Mouse (Mus musculus) CH12.LX (cell line): ENCODE data around the gene 1110065P20Rik. TPM values are rescaled to one million over a fixed set of nuclear protein-coding genes. Genes with fewer than 3 reads are reported as not detected.

Source experiments
- DNase-seq: peaks from one replicate; pipeline ENCODE4 v3.0.0-alpha.2; 2013; ENCODE audit errors: extremely low read depth
- H3K27ac ChIP-seq: 2 replicates; pipeline ENCODE4 v1.5.1; 2012; ENCODE audit warnings: low read depth, mild to moderate bottlenecking, control low read depth, moderate library complexity; ENCODE audit not compliant: insufficient read depth
- H3K27me3 ChIP-seq: replicated peaks from 2 replicates; pipeline ENCODE3; 2012; ENCODE audit warnings: inconsistent platforms
- H3K36me3 ChIP-seq, 2 experiments: replicated peaks in 1 of 2; 2 replicates each; pipeline versions ENCODE3 to v1.6.1; 2012; ENCODE audit warnings: inconsistent platforms in 1 of 2, low read length in 1 of 2, mild to moderate bottlenecking in 1 of 2, mixed read lengths in 1 of 2, moderate library complexity in 1 of 2; ENCODE audit not compliant: control insufficient read depth in 1 of 2, insufficient read depth in 1 of 2
- H3K4me1 ChIP-seq, 2 experiments: 2 replicates each; pipeline ENCODE4 v1.6.1; 2012; ENCODE audit warnings: inconsistent platforms in 1 of 2, moderate library complexity in 1 of 2; ENCODE audit not compliant: insufficient read depth in 2 of 2, control insufficient read depth in 1 of 2
- H3K4me2 ChIP-seq: 2 replicates; pipeline ENCODE4 v1.6.1; 2012; ENCODE audit warnings: low read depth, mild to moderate bottlenecking, control low read depth; ENCODE audit not compliant: poor library complexity, insufficient read depth, severe bottlenecking
- H3K4me3 ChIP-seq, 3 experiments: fragments of 150-350 bp in 1 of 3; sonication (generic) in 1 of 3; replicated peaks in 1 of 3; 2 replicates each; pipeline versions ENCODE3 to v1.5.1; 2011 to 2012; ENCODE audit warnings: low read depth in 2 of 3, low read length in 2 of 3, mild to moderate bottlenecking in 2 of 3, moderate library complexity in 2 of 3, control low read depth in 1 of 3, improper control_type of control experiment in 1 of 3, inconsistent platforms in 1 of 3, mixed read lengths in 1 of 3; ENCODE audit not compliant: poor library complexity in 1 of 3
- H3K79me2 ChIP-seq: replicated peaks from 2 replicates; pipeline ENCODE4 v1.6.1; 2012; ENCODE audit warnings: mild to moderate bottlenecking, moderate library complexity; ENCODE audit not compliant: control insufficient read depth, poor library complexity, insufficient read depth, severe bottlenecking; ENCODE audit errors: extremely low read depth
- H3K9ac ChIP-seq: 2 replicates; pipeline ENCODE4 v1.6.1; 2012; ENCODE audit warnings: low read depth, mild to moderate bottlenecking, control low read depth, moderate library complexity; ENCODE audit not compliant: insufficient read depth
- H3K9me3 ChIP-seq: replicated peaks from 2 replicates; pipeline ENCODE3; 2012; ENCODE audit warnings: low read length, inconsistent platforms, mixed read lengths
- CHD1 ChIP-seq: IDR thresholded peaks from 2 replicates; pipeline ENCODE4 v1.6.1; 2012; ENCODE audit warnings: low read depth, low read length, improper control_type of control experiment, inconsistent platforms
- CHD2 ChIP-seq: IDR thresholded peaks from 2 replicates; pipeline ENCODE4 v1.6.1; 2011; ENCODE audit warnings: low read length, improper control_type of control experiment
- CTCF ChIP-seq, 2 experiments: IDR thresholded peaks in 1 of 2; conservative IDR thresholded peaks in 1 of 2; 2 replicates each; pipeline ENCODE4 v1.5.1; 2011 to 2012; ENCODE audit warnings: low read depth in 2 of 2, low read length in 2 of 2, improper control_type of control experiment in 1 of 2, inconsistent platforms in 1 of 2, mild to moderate bottlenecking in 1 of 2, moderate library complexity in 1 of 2
- E2F4 ChIP-seq: IDR thresholded peaks from 2 replicates; pipeline ENCODE4 v1.6.1; 2011; ENCODE audit warnings: low read depth, low read length, improper control_type of control experiment; ENCODE audit not compliant: insufficient replicate concordance
- ELF1 ChIP-seq: IDR thresholded peaks from 2 replicates; pipeline ENCODE4 v1.6.1; 2014; ENCODE audit warnings: low read depth, mild to moderate bottlenecking, inconsistent platforms, low read length, improper control_type of control experiment
- EP300 ChIP-seq: IDR thresholded peaks from 2 replicates; pipeline ENCODE4 v1.6.1; 2011; ENCODE audit warnings: low read length, improper control_type of control experiment
- GABPA ChIP-seq: IDR thresholded peaks from 2 replicates; pipeline ENCODE4 v1.6.1; 2012; ENCODE audit warnings: low read depth, low read length, improper control_type of control experiment, inconsistent platforms; ENCODE audit not compliant: insufficient replicate concordance
- HCFC1 ChIP-seq: IDR thresholded peaks from 2 replicates; pipeline ENCODE4 v1.6.1; 2012; ENCODE audit warnings: low read depth, mild to moderate bottlenecking, inconsistent platforms, low read length, improper control_type of control experiment
- JUN ChIP-seq: IDR thresholded peaks from 2 replicates; pipeline ENCODE4 v1.6.1; 2011; ENCODE audit warnings: low read depth, mild to moderate bottlenecking, low read length, improper control_type of control experiment, moderate library complexity; ENCODE audit not compliant: insufficient read depth
- JUND ChIP-seq: conservative IDR thresholded peaks from 2 replicates; pipeline ENCODE4 v1.6.1; 2011; ENCODE audit warnings: low read depth, low read length, improper control_type of control experiment
- MAX ChIP-seq: IDR thresholded peaks from 2 replicates; pipeline ENCODE4 v1.6.1; 2011; ENCODE audit warnings: low read length, improper control_type of control experiment
- MAZ ChIP-seq: IDR thresholded peaks from 2 replicates; pipeline ENCODE4 v1.6.1; 2012; ENCODE audit warnings: low read depth, mild to moderate bottlenecking, inconsistent platforms, low read length, improper control_type of control experiment, moderate library complexity
- MYC ChIP-seq: IDR thresholded peaks from 2 replicates; pipeline ENCODE4 v1.6.1; 2011; ENCODE audit warnings: low read depth, mild to moderate bottlenecking, improper control_type of control experiment, low read length
- POLR2A ChIP-seq: IDR thresholded peaks from 2 replicates; pipeline ENCODE4 v1.6.1; 2011; ENCODE audit warnings: low read depth, mild to moderate bottlenecking, improper control_type of control experiment, low read length
- RAD21 ChIP-seq: IDR thresholded peaks from 2 replicates; pipeline ENCODE4 v1.6.1; 2011; ENCODE audit warnings: low read depth, mild to moderate bottlenecking, low read length, improper control_type of control experiment, moderate library complexity
- RCOR1 ChIP-seq: conservative IDR thresholded peaks from 2 replicates; pipeline ENCODE4 v1.6.1; 2012; ENCODE audit warnings: low read depth, mild to moderate bottlenecking, inconsistent platforms, low read length, improper control_type of control experiment
- SIN3A ChIP-seq: IDR thresholded peaks from 2 replicates; pipeline ENCODE4 v1.6.1; 2012; ENCODE audit warnings: low read length, improper control_type of control experiment, inconsistent platforms
- SMC3 ChIP-seq: IDR thresholded peaks from 2 replicates; pipeline ENCODE4 v1.6.1; 2011; ENCODE audit warnings: low read depth, low read length, improper control_type of control experiment
- USF2 ChIP-seq: conservative IDR thresholded peaks from 2 replicates; pipeline ENCODE4 v1.6.1; 2011; ENCODE audit warnings: low read depth, low read length, improper control_type of control experiment
- ZKSCAN1 ChIP-seq: IDR thresholded peaks from 2 replicates; pipeline ENCODE4 v1.6.1; 2012; ENCODE audit warnings: low read depth, inconsistent platforms, low read length, improper control_type of control experiment, borderline replicate concordance
- dilution Hi-C: fragments of 300-500 bp; cut with MboI; formaldehyde crosslinking; loops from 2 replicates; pipeline ENCODE4 v1.14.3; 2020; ENCODE audit warnings: low sequenced_read_pairs; ENCODE audit not compliant: extremely low pct_unique_long_range_greater_than_20kb, extremely low pct_ligation_motif_present
- in situ Hi-C: fragments of 300-500 bp; cut with MboI; formaldehyde crosslinking; loops from 3 replicates; pipeline ENCODE4 v1.14.3; 2019; ENCODE audit warnings: low sequenced_read_pairs, low pct_ligation_motif_present, low pct_unique_long_range_greater_than_20kb, mixed read lengths
- polyA plus RNA-seq: library from polyadenylated mRNA; unstranded; fragments of >175 nt; gene quantifications from 2 replicates; pipeline ENCODE4 v1.2.1, GENCODE M21; 2012; ENCODE audit warnings: low read depth; ENCODE audit not compliant: insufficient read length
- total RNA-seq, 2 experiments: library from RNA; depleted of rRNA; stranded (reverse); fragments of 300-350 nt in 1 of 2; fragments of >200 nt in 1 of 2; gene quantifications; 2 replicates each; pipeline ENCODE4 v1.2.3; 2012 to 2014

1110065P20Rik gene
- total and polyA plus RNA-seq, 3 experiments: 16.7 to 29.0 (median 28.5) TPM

DNA sequence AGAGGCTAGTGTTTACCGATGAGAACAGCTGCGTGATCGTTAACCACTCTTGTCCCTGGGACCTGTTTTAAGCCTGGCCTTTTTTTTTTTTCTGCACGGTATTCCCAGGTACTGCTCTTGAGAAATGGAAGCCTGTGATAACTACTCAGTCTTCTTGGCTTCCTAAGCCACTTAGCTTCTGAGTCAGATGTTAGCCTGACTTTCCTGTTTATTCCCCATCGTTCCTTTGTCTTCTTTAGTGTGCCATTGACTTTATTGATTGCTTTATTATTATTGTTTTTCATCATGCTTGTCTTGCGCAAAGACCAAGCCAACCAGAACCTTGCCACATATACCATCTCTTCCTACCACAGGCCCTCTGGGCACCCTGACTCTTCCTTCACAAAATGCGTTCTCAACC is 40.9 kb downstream of the 1110065P20Rik start:
- TF ChIP-seq USF2: no peak
- TF ChIP-seq E2F4: no peak
- peaks cover 31% of the 10 kb centered on the region for H3K79me2 ChIP-seq
- no peaks in the 10 kb centered on the region for H3K27me3 ChIP-seq
- peaks cover 2 to 53% of the 10 kb centered on the region in 2 experiments; a peak in 2 of 4 replicates for H3K4me1 ChIP-seq
- DNase-seq: no peak
- no peaks in the 10 kb centered on the region for H3K9me3 ChIP-seq
- no peak overlapping the region for H3K4me3 ChIP-seq
- no peak overlapping the region for H3K9ac ChIP-seq
- in situ Hi-C loops: no loop called here
- no peak overlapping the region for H3K4me2 ChIP-seq
- dilution Hi-C loops: no loop called here
- H3K36me3 ChIP-seq: peaks cover 42 to 82% of the 10 kb centered on the region in 2 experiments
- no peak overlapping the region for H3K27ac ChIP-seq

DNA sequence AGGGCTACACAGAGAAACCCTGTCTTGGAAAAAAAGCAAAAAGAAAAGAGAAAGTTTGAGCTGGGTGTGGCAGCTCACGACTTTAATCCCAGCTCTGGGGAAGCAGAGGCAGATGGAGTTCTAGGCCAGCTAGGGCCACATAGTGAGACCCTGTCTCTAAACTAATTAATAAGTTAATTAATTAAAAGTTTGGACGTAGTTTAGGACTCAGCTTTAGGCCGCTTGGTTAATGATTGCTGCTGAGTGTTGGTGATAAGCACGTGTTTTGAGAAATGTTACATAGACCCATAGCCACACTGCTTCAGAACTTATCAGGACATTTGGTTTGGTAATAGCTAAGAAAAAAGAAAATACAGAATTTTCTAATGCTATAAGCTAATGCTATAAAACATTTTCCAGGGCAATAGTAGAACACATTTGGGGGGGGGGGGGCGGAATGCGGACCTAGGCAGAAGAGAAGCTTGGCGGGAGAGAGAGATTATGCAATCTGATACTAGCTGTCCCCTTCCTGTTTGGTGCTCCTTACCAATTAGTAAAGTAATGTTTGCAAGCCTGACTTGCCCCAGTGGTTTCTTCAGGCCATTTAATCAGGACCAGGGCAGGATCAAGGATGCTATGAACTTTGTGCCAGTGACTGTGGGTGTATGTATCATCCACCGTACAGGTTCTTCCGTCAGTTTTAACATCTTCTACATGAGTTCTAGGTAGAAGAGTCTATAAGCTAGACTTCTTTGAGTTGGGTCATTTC is 41.7 kb downstream of the 1110065P20Rik start:
- H3K9me3 ChIP-seq: no peaks in the 10 kb centered on the region
- H3K4me3 ChIP-seq: no peak overlapping the region
- H3K27ac ChIP-seq: no peak overlapping the region
- no peak for DNase-seq
- TF ChIP-seq MAX (no peak), SMC3 (no peak), CTCF (conservative IDR thresholded peaks at IDR 0.05 in 1 of 2, IDR thresholded peaks at IDR 0.05 in 1 of 2; ENCODE audit: low read depth in 2 of 2, low read length in 2 of 2) (no peak), CHD2 (no peak), POLR2A (no peak)
- no peaks in the 10 kb centered on the region for H3K27me3 ChIP-seq
- in situ Hi-C loops: loop anchor here (5.0 kb wide), 1 partner anchor 33 kb away; no protein-coding TSS in a partner anchor
- H3K9ac ChIP-seq: no peak overlapping the region
- H3K79me2 ChIP-seq: peaks cover 34% of the 10 kb centered on the region
- H3K4me2 ChIP-seq: no peak overlapping the region
- H3K36me3 ChIP-seq: peaks cover 47 to 85% of the 10 kb centered on the region in 2 experiments
- peaks cover 2 to 55% of the 10 kb centered on the region in 2 experiments; a peak in 2 of 4 replicates for H3K4me1 ChIP-seq
- dilution Hi-C loops: no loop called here

DNA sequence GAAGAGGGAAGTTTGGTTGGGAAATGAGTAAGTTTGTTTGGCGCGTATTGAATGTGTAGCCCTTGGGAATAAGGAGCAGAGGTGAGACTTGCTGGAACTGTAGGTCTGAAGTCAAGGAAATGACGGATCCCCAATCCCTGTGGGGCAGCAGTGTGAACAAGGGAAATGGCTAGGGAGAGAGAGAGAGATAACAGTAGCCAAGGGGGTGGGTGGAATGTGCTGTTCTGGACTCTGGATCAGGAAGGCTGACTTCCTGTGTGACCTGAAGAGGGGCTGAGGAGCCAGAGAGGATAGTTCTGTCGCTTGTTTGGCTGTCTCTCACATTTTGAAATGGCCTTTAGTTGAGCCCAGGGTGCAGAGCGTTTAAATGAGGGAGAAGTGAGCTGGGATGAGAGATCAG is 42.5 kb downstream of the 1110065P20Rik start:
- no peak overlapping the region for H3K9ac ChIP-seq
- H3K27me3 ChIP-seq: no peaks in the 10 kb centered on the region
- peaks cover 4 to 61% of the 10 kb centered on the region in 2 experiments; a peak in 2 of 4 replicates for H3K4me1 ChIP-seq
- peaks cover 38% of the 10 kb centered on the region for H3K79me2 ChIP-seq
- H3K9me3 ChIP-seq: no peaks in the 10 kb centered on the region
- no peak overlapping the region for H3K4me2 ChIP-seq
- TF ChIP-seq MYC (no peak), RCOR1 (no peak), RAD21 (no peak), ELF1 (no peak), JUND (no peak), EP300 (no peak), SMC3 (no peak), ZKSCAN1 (no peak), CTCF (conservative IDR thresholded peaks at IDR 0.05 in 1 of 2, IDR thresholded peaks at IDR 0.05 in 1 of 2; ENCODE audit: low read depth in 2 of 2, low read length in 2 of 2) (no peak), MAX (no peak), SIN3A (no peak), CHD1 (no peak), MAZ (no peak), HCFC1 (no peak), JUN (no peak), GABPA (no peak), CHD2 (no peak), USF2 (no peak)
- H3K36me3 ChIP-seq: peaks cover 48 to 82% of the 10 kb centered on the region in 2 experiments
- DNase-seq: no peak
- no peak overlapping the region for H3K4me3 ChIP-seq
- dilution Hi-C loops: no loop called here
- H3K27ac ChIP-seq: no peak overlapping the region
- in situ Hi-C loops: loop anchor here (5.0 kb wide), 1 partner anchor 34 kb away; no protein-coding TSS in a partner anchor
